Mouse (Mus musculus) intestine, embryonic 14.5 days (tissue): Measurements from ENCODE around the gene Vars. TPM values are rescaled to one million over a fixed set of nuclear protein-coding genes. Genes with fewer than 3 reads are reported as not detected.
A peak's percentile ranks its signal among the peaks of the same experiment; 100 is the strongest.
"Not testable (repeated sequence)": the region's sequence is repeated elsewhere in the genome, so short reads cannot be mapped to it uniquely, and the experiment has no call there.

Experiments
- ATAC-seq: fragments of 200-750 bp; cut with Nextera tagmentation; replicated peaks from 2 replicates; pipeline ENCODE4 v1.8.0; 2017; ENCODE audit warnings: low read depth, moderate number of reproducible peaks, moderate TSS enrichment, moderate library complexity; ENCODE audit not compliant: low FRiP score, low TSS enrichment
- DNase-seq: peaks from one replicate; pipeline ENCODE4 v3.0.0-alpha.2; 2018; ENCODE audit warnings: low spot score
- H3K27ac ChIP-seq: fragments of 300-500 bp; sonication (generic); 2 replicates; pipeline ENCODE4 v1.5.1; 2014; ENCODE audit warnings: low read depth, mild to moderate bottlenecking, control low read depth
- H3K27me3 ChIP-seq: fragments of 300-500 bp; sonication (generic); replicated peaks from 2 replicates; pipeline ENCODE4 v1.6.1; 2014; ENCODE audit warnings: low read length, control low read depth; ENCODE audit not compliant: control insufficient read depth, insufficient read depth
- H3K36me3 ChIP-seq: fragments of 300-500 bp; sonication (generic); 2 replicates; pipeline ENCODE4 v1.6.1; 2014; ENCODE audit warnings: low read length, control low read depth; ENCODE audit not compliant: control insufficient read depth, insufficient read depth
- H3K4me1 ChIP-seq: fragments of 300-500 bp; sonication (generic); replicated peaks from 2 replicates; pipeline ENCODE4 v1.6.1; 2014; ENCODE audit warnings: low read length, control low read depth, mixed read lengths; ENCODE audit not compliant: control insufficient read depth, insufficient read depth
- H3K4me2 ChIP-seq: fragments of 300-500 bp; sonication (generic); 2 replicates; pipeline ENCODE4 v1.6.1; 2014; ENCODE audit warnings: low read length
- H3K4me3 ChIP-seq: fragments of 300-500 bp; sonication (generic); 2 replicates; pipeline ENCODE4 v1.5.1; 2014; ENCODE audit warnings: low read depth, low read length, control low read depth, mixed read lengths
- H3K9ac ChIP-seq: fragments of 300-500 bp; sonication (generic); 2 replicates; pipeline ENCODE4 v1.6.1; 2014; ENCODE audit warnings: mild to moderate bottlenecking, low read length
- H3K9me3 ChIP-seq: fragments of 300-500 bp; sonication (generic); 2 replicates; pipeline ENCODE4 v1.6.1; 2016; ENCODE audit warnings: low read length, control low read depth; ENCODE audit not compliant: control insufficient read depth
- WGBS: fragments of 180-500 bp; shearing (Covaris S2); extraction: QIAGEN DNeasy Blood & Tissue Kit; methylation state at CpG from one replicate; pipeline ENCODE4 v1.1.7; 2014; 5-methylcytosine and 5-hydroxymethylcytosine counted together
- polyA plus RNA-seq: library from polyadenylated mRNA; unstranded; fragments of >200 nt; fragmentation: Nextera tagmentation; extraction: Ambion mirVana; gene quantifications from 2 replicates; pipeline ENCODE4 v1.2.1, GENCODE M21; 2014

Vars gene
- polyA plus RNA-seq, 1 experiment from 2014 or later = 133 TPM

- Histone ChIP-seq H3K9me3 (no peaks in the 10 kb centered on the region), H3K27me3 (no peaks in the 10 kb centered on the region), H3K4me3 (no peak overlapping the region), H3K36me3 (peaks cover 13% of the 10 kb centered on the region; the same call in 1 of the 2 replicates), H3K9ac (no peak overlapping the region), H3K27ac (no peak overlapping the region), H3K4me1 (peaks cover 14% of the 10 kb centered on the region), H3K4me2 (0 out of 2 replicates have a peak overlapping the region, but pooled peaks have one; percentile 15)
- no peak for DNase-seq
- ATAC-seq = no peak
- 85% methylated on average over 12 of the region's 14 CpGs for WGBS
Observed at GRCm38 (mm10) chr17:34996411-34997141, 4.2 kb upstream of the Vars start.

- Histone ChIP-seq H3K4me1 (peaks cover 15% of the 10 kb centered on the region), H3K4me2 (0 out of 2 replicates have a peak overlapping the region, but pooled peaks have one; percentile 15), H3K36me3 (peaks cover 13% of the 10 kb centered on the region; the same call in 1 of the 2 replicates), H3K4me3 (no peak overlapping the region), H3K27me3 (no peaks in the 10 kb centered on the region), H3K9me3 (no peaks in the 10 kb centered on the region), H3K27ac (no peak overlapping the region), H3K9ac (no peak overlapping the region)
- ATAC-seq (no peak), DNase-seq (no peak)
- 83% methylated on average over 5 of the region's 5 CpGs for WGBS
Observed at GRCm38 (mm10) chr17:34997142-34997483, 3.7 kb upstream of the Vars start.

GRCm38 (mm10) chr17:34998526-34999430 is 2.0 kb upstream of the Vars start:
- WGBS = 94% methylated on average over 15 of the region's 15 CpGs
- Histone ChIP-seq H3K4me3 (peak overlapping the region; percentile 32; the same call in 1 of the 2 replicates), H3K36me3 (peaks cover 13% of the 10 kb centered on the region; the same call in 1 of the 2 replicates), H3K27me3 (no peaks in the 10 kb centered on the region), H3K9me3 (no peaks in the 10 kb centered on the region), H3K4me1 (peaks cover 29% of the 10 kb centered on the region), H3K4me2 (peak overlapping the region; percentile 90), H3K27ac (no peak overlapping the region), H3K9ac (no peak overlapping the region)
- DNase-seq (no peak), ATAC-seq (no peak)

- peak overlapping the region; percentile 92 for H3K9ac ChIP-seq
- H3K4me3 ChIP-seq = peak overlapping the region; percentile 87
- H3K9me3 ChIP-seq, H3K27me3 ChIP-seq, ATAC-seq: not testable (repeated sequence)
- peak; percentile 75 for DNase-seq
- WGBS = 16% methylated on average over 29 of the region's 32 CpGs
- peaks cover 29% of the 10 kb centered on the region for H3K4me1 ChIP-seq
- H3K36me3 ChIP-seq = peaks cover 25% of the 10 kb centered on the region
- H3K4me2 ChIP-seq = peak overlapping the region; percentile 90
- peak overlapping the region; percentile 92 for H3K27ac ChIP-seq
Observed at GRCm38 (mm10) chr17:34999871-35000716, 693 bp upstream of the Vars start.

- DNase-seq (no peak), ATAC-seq (no peak; the same call in 1 of the 2 replicates)
- 0% methylated on average over 35 of the region's 35 CpGs for WGBS
- no peaks in the 10 kb centered on the region for H3K27me3 ChIP-seq
- H3K4me2 ChIP-seq = peak overlapping the region; percentile 90
- peaks cover 29% of the 10 kb centered on the region for H3K4me1 ChIP-seq
- H3K9ac ChIP-seq = peak overlapping the region; percentile 92
- peaks cover 39% of the 10 kb centered on the region for H3K36me3 ChIP-seq
- H3K9me3 ChIP-seq = no peaks in the 10 kb centered on the region
- H3K27ac ChIP-seq = peak overlapping the region; percentile 92
- peak overlapping the region; percentile 87 for H3K4me3 ChIP-seq
Observed at GRCm38 (mm10) chr17:35001452-35002152, 815 bp downstream of the Vars start.

GRCm38 (mm10) chr17:35002153-35002865 is 1.5 kb downstream of the Vars start:
- WGBS = 7% methylated on average over 12 of the region's 12 CpGs
- no peaks in the 10 kb centered on the region for H3K27me3 ChIP-seq
- H3K9me3 ChIP-seq = no peaks in the 10 kb centered on the region
- peak overlapping the region; percentile 92 for H3K9ac ChIP-seq
- H3K27ac ChIP-seq = peak overlapping the region; percentile 92; the same call in 1 of the 2 replicates
- no peak for DNase-seq
- no peak for ATAC-seq
- H3K4me3 ChIP-seq = peak overlapping the region; percentile 87
- peak overlapping the region; percentile 90 for H3K4me2 ChIP-seq
- H3K36me3 ChIP-seq = peaks cover 45% of the 10 kb centered on the region
- H3K4me1 ChIP-seq = peaks cover 25% of the 10 kb centered on the region

GRCm38 (mm10) chr17:35003022-35003838 is 2.4 kb downstream of the Vars start:
- H3K9me3 ChIP-seq = no peaks in the 10 kb centered on the region
- H3K27ac ChIP-seq = no peak overlapping the region; the same call in 1 of the 2 replicates
- no peak for ATAC-seq
- DNase-seq = no peak
- peak overlapping the region; percentile 92; the same call in 1 of the 2 replicates for H3K9ac ChIP-seq
- H3K27me3 ChIP-seq = no peaks in the 10 kb centered on the region
- H3K4me3 ChIP-seq = peak overlapping the region; percentile 87; the same call in 1 of the 2 replicates
- peak overlapping the region; percentile 90 for H3K4me2 ChIP-seq
- peaks cover 25% of the 10 kb centered on the region for H3K4me1 ChIP-seq
- H3K36me3 ChIP-seq = peaks cover 47% of the 10 kb centered on the region
- 55% methylated on average over 9 of the region's 9 CpGs for WGBS
